Mouse (Mus musculus) embryonic stem cell, embryonic (primary cell): ENCODE results near the gene Brinp2.

Source experiments
- CTCF ChIA-PET, 4 experiments: fragments of 300-600 bp in 2 of 4; fragments of 350-600 bp in 2 of 4; sonication (Branson Sonifier 250); formaldehyde crosslinking; loops; one replicate each; lab custom pipeline; 2022; ENCODE audit warnings: inconsistent platforms in 2 of 4; lab: Charles Lee
- POLR2A ChIA-PET, 4 experiments: fragments of 300-600 bp in 2 of 4; fragments of 350-600 bp in 2 of 4; sonication (Branson Sonifier 250); formaldehyde crosslinking; loops; one replicate each; lab custom pipeline; 2022; ENCODE audit warnings: antibody characterized with exemption in 4 of 4, inconsistent platforms in 1 of 4; lab: Charles Lee

Brinp2 gene

GRCm38 (mm10) chr1:158241848-158242556, 114.1 kb downstream of the Brinp2 start:
- ChIA-PET CTCF (no interaction called here), POLR2A (no interaction called here)

- ChIA-PET CTCF (no interaction called here), POLR2A (interaction anchor here in 1 of 4 experiments (0.6 kb wide), 1 partner anchor 82 kb away, joined by 4 read pairs; no protein-coding TSS in a partner anchor)
Measured at GRCm38 (mm10) chr1:158239841-158240240, 116.3 kb downstream of the Brinp2 start.

GRCm38 (mm10) chr1:158238722-158239121, 117.4 kb downstream of the Brinp2 start:
- CTCF ChIA-PET, result no interaction called here
- POLR2A ChIA-PET, result no interaction called here

- POLR2A ChIA-PET, result no interaction called here
- CTCF ChIA-PET, result no interaction called here
Measured at GRCm38 (mm10) chr1:158228687-158229224, 127.4 kb downstream of the Brinp2 start.

GRCm38 (mm10) chr1:158227239-158227638, 128.9 kb downstream of the Brinp2 start:
- ChIA-PET POLR2A (no interaction called here), CTCF (no interaction called here)

- CTCF ChIA-PET, result no interaction called here
- POLR2A ChIA-PET, result no interaction called here
Measured at GRCm38 (mm10) chr1:158226689-158227088, 129.4 kb downstream of the Brinp2 start.

- ChIA-PET CTCF (no interaction called here), POLR2A (no interaction called here)
Measured at GRCm38 (mm10) chr1:158221048-158221447, 135.1 kb downstream of the Brinp2 start.

GRCm38 (mm10) chr1:158220148-158220547, 136.0 kb downstream of the Brinp2 start:
- CTCF ChIA-PET, result no interaction called here

GRCm38 (mm10) chr1:158218750-158219149, 137.4 kb downstream of the Brinp2 start:
- CTCF ChIA-PET, result interaction anchor here in 1 of 4 experiments (0.5 kb wide), 1 partner anchor 19 kb away, joined by 6 read pairs; no protein-coding TSS in a partner anchor
- POLR2A ChIA-PET, result no interaction called here

More at GRCm38 (mm10) chr1:158220148-158220547, 136.0 kb downstream of the Brinp2 start:
- POLR2A ChIA-PET, result no interaction called here

- CTCF ChIA-PET, result interaction anchor here in 1 of 4 experiments (0.5 kb wide), 1 partner anchor 19 kb away, joined by 6 read pairs; no protein-coding TSS in a partner anchor
- POLR2A ChIA-PET, result no interaction called here
Measured at GRCm38 (mm10) chr1:158218294-158218693, 137.8 kb downstream of the Brinp2 start.

- CTCF ChIA-PET, result interaction anchor here in 1 of 4 experiments (0.6 kb wide), 1 partner anchor 19 kb away, joined by 3 read pairs; no protein-coding TSS in a partner anchor
- POLR2A ChIA-PET, result interaction anchor here in 1 of 4 experiments (1.1 kb wide), 1 partner anchor 11 kb away, joined by 4 read pairs; no protein-coding TSS in a partner anchor
Measured at GRCm38 (mm10) chr1:158215581-158215980, 140.5 kb downstream of the Brinp2 start.

- CTCF ChIA-PET, result interaction anchor here in 3 of 4 experiments (0.6 to 0.7 kb wide), 6 partner anchors 52 to 1950 kb away, joined by 3 to 6 read pairs (median 3); no protein-coding TSS in a partner anchor
- POLR2A ChIA-PET, result interaction anchor here in 1 of 4 experiments (0.8 to 1.1 kb wide), 2 partner anchors 11 to 13 kb away, joined by 3 to 4 read pairs; no protein-coding TSS in a partner anchor
Measured at GRCm38 (mm10) chr1:158214743-158215142, 141.4 kb downstream of the Brinp2 start.

GRCm38 (mm10) chr1:158213736-158214135, 142.4 kb downstream of the Brinp2 start:
- ChIA-PET POLR2A (interaction anchor here in 1 of 4 experiments (0.6 kb wide), 1 partner anchor 13 kb away, joined by 3 read pairs; no protein-coding TSS in a partner anchor), CTCF (no interaction called here)

- CTCF ChIA-PET, result no interaction called here
- POLR2A ChIA-PET, result no interaction called here
Measured at GRCm38 (mm10) chr1:158207620-158208019, 148.5 kb downstream of the Brinp2 start.

- CTCF ChIA-PET, result interaction anchor here in 1 of 4 experiments (0.6 kb wide), 2 partner anchors 736 to 1111 kb away, joined by 3 read pairs; no protein-coding TSS in a partner anchor
Measured at GRCm38 (mm10) chr1:158202932-158203331, 153.2 kb downstream of the Brinp2 start.

More at GRCm38 (mm10) chr1:158202932-158203331, 153.2 kb downstream of the Brinp2 start:
- POLR2A ChIA-PET, result interaction anchor here in 1 of 4 experiments (1.2 kb wide), 1 partner anchor 12 kb away, joined by 3 read pairs; no protein-coding TSS in a partner anchor
